Comparison of ENCODE assay signal across 25 mouse cellular contexts in the genomic region with DNA sequence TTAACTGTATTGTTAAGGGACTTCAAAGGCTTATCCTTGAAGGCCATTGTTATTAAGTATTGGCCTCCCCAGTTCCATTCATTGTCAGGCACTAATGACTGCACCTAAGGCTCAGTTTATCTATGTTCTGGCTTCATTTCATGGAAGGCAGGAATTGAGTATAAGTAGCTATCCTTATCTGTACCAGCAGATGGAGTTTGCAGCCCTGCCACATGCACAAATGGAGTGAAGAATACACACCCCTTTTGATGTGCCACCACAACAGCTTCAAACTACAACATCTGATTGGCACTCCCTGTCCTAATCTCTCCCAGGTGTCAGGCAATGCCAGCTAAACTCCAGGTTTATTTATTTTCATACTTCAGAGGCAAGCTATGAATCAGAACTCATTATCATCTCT.
DNase-seq lines count a peak whose midpoint lies in the region; ATAC-seq and TF ChIP-seq lines count a peak whose summit lies in the region.
"Had no signal": no experiment of that assay in that cellular context is flagged by ENCODE, and none has a peak within 500 bp of the region (broad histone marks: within the 10 kb centered on the region; RNA-seq: fewer than 3 reads in every experiment).

No protein-coding gene starts in this region.

- no peaks in the 10 kb centered on the region for H3K4me1 ChIP-seq in heart, postnatal 0 days (ENCODE audit: control insufficient read depth, insufficient read depth)
- H3K4me1 ChIP-seq in liver, embryonic 11.5 days (replicated peaks; ENCODE audit: control insufficient read depth, insufficient read depth, low read length), result no peaks in the 10 kb centered on the region
- no peaks in the 10 kb centered on the region for H3K4me1 ChIP-seq in liver, postnatal 0 days (ENCODE audit: insufficient read depth)
- no peaks in the 10 kb centered on the region for H3K4me1 ChIP-seq in stomach, postnatal 0 days (replicated peaks; ENCODE audit: control insufficient read depth, insufficient read depth)
- H3K4me1 ChIP-seq: embryonic facial prominence, embryonic 15.5 days; limb, embryonic 10.5 days; megakaryocyte, embryonic 14.5 days; neural tube, embryonic 12.5 days had no signal

- no peaks in the 10 kb centered on the region for H3K27me3 ChIP-seq in heart, postnatal 0 days (ENCODE audit: control insufficient read depth, insufficient read depth, low read length)
- no peaks in the 10 kb centered on the region for H3K27me3 ChIP-seq in liver, embryonic 11.5 days (replicated peaks; ENCODE audit: control insufficient read depth, insufficient read depth, low read length)
- H3K27me3 ChIP-seq in liver, postnatal 0 days (ENCODE audit: insufficient read depth, low read length), result no peaks in the 10 kb centered on the region
- no peaks in the 10 kb centered on the region for H3K27me3 ChIP-seq in stomach, postnatal 0 days (ENCODE audit: control insufficient read depth, insufficient read depth, low read length)
- H3K27me3 ChIP-seq: embryonic facial prominence, embryonic 15.5 days; heart, embryonic 15.5 days; megakaryocyte, embryonic 14.5 days; neural tube, embryonic 12.5 days had no signal

- H3K4me2 ChIP-seq in heart, postnatal 0 days (ENCODE audit: low read depth, low read length), result no peak overlapping the region
- no peak overlapping the region for H3K4me2 ChIP-seq in liver, embryonic 11.5 days
- H3K4me2 ChIP-seq in liver, postnatal 0 days (ENCODE audit: low read depth, low read length), result no peak overlapping the region
- H3K4me2 ChIP-seq in stomach, postnatal 0 days (replicated peaks; ENCODE audit: low read depth), result no peak overlapping the region
- H3K4me2 ChIP-seq: embryonic facial prominence, embryonic 15.5 days; heart, embryonic 15.5 days; hindbrain, embryonic 14.5 days; neural tube, embryonic 12.5 days had no signal

- ATAC-seq in heart, postnatal 0 days (ENCODE audit: insufficient read depth, low read depth), result no peak
- peak; percentile 45; the same call in 1 of the 2 replicates for ATAC-seq in liver, embryonic 11.5 days (replicated peaks; ENCODE audit: low FRiP score)
- no peak for ATAC-seq in liver, postnatal 0 days
- ATAC-seq in stomach, postnatal 0 days (ENCODE audit: low FRiP score, low TSS enrichment), result no peak
- ATAC-seq: activated CD4-positive, CD25-positive, alpha-beta regulatory T cell, adult 4 months; intestine, embryonic 16.5 days had no signal

- no peak for DNase-seq in heart, postnatal 0 days (ENCODE audit: low spot score)
- DNase-seq in heart, adult 8-10 months (ENCODE audit: low spot score), result no peak
- DNase-seq in liver, embryonic 11.5 days (ENCODE audit: low spot score), result no peak
- no peak for DNase-seq in liver, postnatal 0 days
- DNase-seq in c-Kit-positive CD71-positive TER-119-negative erythroid progenitor cells, embryonic 14.5 days (ENCODE audit: low read depth), result peak; percentile 4
- DNase-seq in stomach, postnatal 0 days (ENCODE audit: low spot score), result no peak
- DNase-seq in right cerebral cortex, postnatal 4 days, result no peak
- DNase-seq: adrenal gland, postnatal 10 days; cerebellum, adult 8-10 months; cerebellum, postnatal 36 days; embryo, embryonic 11 days; heart, postnatal 4 days; kidney, postnatal 4 days; liver; lung, postnatal 14 days; right cerebral cortex, postnatal 25 days; thymus, postnatal 14 days had no signal

- no peaks in the 10 kb centered on the region for H3K9me3 ChIP-seq in heart, postnatal 0 days (replicated peaks; ENCODE audit: control insufficient read depth, low read length)
- H3K9me3 ChIP-seq in liver, embryonic 11.5 days (ENCODE audit: control insufficient read depth, low read length), result no peaks in the 10 kb centered on the region
- H3K9me3 ChIP-seq in liver, postnatal 0 days (ENCODE audit: low read length), result no peaks in the 10 kb centered on the region
- H3K9me3 ChIP-seq in stomach, postnatal 0 days (ENCODE audit: control insufficient read depth, low read length), result no peaks in the 10 kb centered on the region
- H3K9me3 ChIP-seq: embryonic facial prominence, embryonic 15.5 days; heart, embryonic 15.5 days; limb, embryonic 10.5 days; megakaryocyte, embryonic 14.5 days; neural tube, embryonic 12.5 days had no signal

- TF ChIP-seq CTCF in heart, postnatal 0 days (IDR thresholded peaks at IDR 0.05; ENCODE audit: low read depth), result peak; percentile 25
- TF ChIP-seq CTCF in liver, postnatal 0 days (IDR thresholded peaks at IDR 0.05; ENCODE audit: low read depth), result no peak
- 0 out of 2 replicates have a peak, but pooled peaks have one; percentile 11 for TF ChIP-seq CTCF in stomach, postnatal 0 days (IDR thresholded peaks at IDR 0.05; ENCODE audit: low read depth)

- H3K27ac ChIP-seq in heart, postnatal 0 days (ENCODE audit: low read depth), result no peak overlapping the region
- H3K27ac ChIP-seq in liver, embryonic 11.5 days (ENCODE audit: low read depth, low read length), result no peak overlapping the region
- no peak overlapping the region for H3K27ac ChIP-seq in liver, postnatal 0 days (ENCODE audit: low read depth)
- H3K27ac ChIP-seq in stomach, postnatal 0 days (replicated peaks), result no peak overlapping the region
- H3K27ac ChIP-seq: embryonic facial prominence, embryonic 15.5 days; heart, embryonic 15.5 days; hindbrain, embryonic 14.5 days; limb, embryonic 10.5 days; neural tube, embryonic 12.5 days had no signal

- H3K9ac ChIP-seq in heart, postnatal 0 days (replicated peaks; ENCODE audit: low read depth, low read length), result no peak overlapping the region
- H3K9ac ChIP-seq in liver, embryonic 11.5 days (ENCODE audit: low read depth, low read length), result no peak overlapping the region
- no peak overlapping the region for H3K9ac ChIP-seq in liver, postnatal 0 days (replicated peaks)
- H3K9ac ChIP-seq in stomach, postnatal 0 days (ENCODE audit: low read length), result no peak overlapping the region
- H3K9ac ChIP-seq: embryonic facial prominence, embryonic 15.5 days; heart, embryonic 15.5 days; hindbrain, embryonic 14.5 days; neural tube, embryonic 12.5 days had no signal

- TF ChIP-seq EP300 in heart, postnatal 0 days (IDR thresholded peaks at IDR 0.05; ENCODE audit: low read depth), result no peak
- TF ChIP-seq EP300 in liver, postnatal 0 days (IDR thresholded peaks at IDR 0.05; ENCODE audit: low read depth), result no peak
- no peak for TF ChIP-seq EP300 in stomach, postnatal 0 days (optimal IDR thresholded peaks at IDR 0.05)

- no peaks in the 10 kb centered on the region for H3K36me3 ChIP-seq in heart, postnatal 0 days (replicated peaks; ENCODE audit: control insufficient read depth, insufficient read depth, low read length)
- no peaks in the 10 kb centered on the region for H3K36me3 ChIP-seq in liver, embryonic 11.5 days (ENCODE audit: control insufficient read depth, insufficient read depth, low read length)
- no peaks in the 10 kb centered on the region for H3K36me3 ChIP-seq in liver, postnatal 0 days (replicated peaks; ENCODE audit: insufficient read depth, low read length)
- H3K36me3 ChIP-seq in stomach, postnatal 0 days (ENCODE audit: control insufficient read depth, insufficient read depth, low read length), result no peaks in the 10 kb centered on the region
- H3K36me3 ChIP-seq: embryonic facial prominence, embryonic 15.5 days; heart, embryonic 15.5 days; limb, embryonic 10.5 days; neural tube, embryonic 12.5 days had no signal

- no peak overlapping the region for H3K4me3 ChIP-seq in heart, postnatal 0 days (ENCODE audit: low read depth, low read length)
- H3K4me3 ChIP-seq in liver, embryonic 11.5 days (ENCODE audit: low read depth, low read length), result no peak overlapping the region
- no peak overlapping the region for H3K4me3 ChIP-seq in liver, postnatal 0 days (ENCODE audit: low read depth, low read length)
- no peak overlapping the region for H3K4me3 ChIP-seq in stomach, postnatal 0 days (ENCODE audit: low read depth, low read length)
- H3K4me3 ChIP-seq: embryonic facial prominence, embryonic 15.5 days; heart, embryonic 15.5 days; limb, embryonic 10.5 days; megakaryocyte, embryonic 14.5 days; neural tube, embryonic 12.5 days had no signal
